Mouse (Mus musculus): ENCODE results near the gene Eif5a2.

Gene Eif5a2

GRCm38 (mm10) chr3:28811441-28811840 lies 30.4 kb downstream of the Eif5a2 start:
- DNase-seq (ENCODE audit: low spot score in 2 of 2), result no peak

GRCm38 (mm10) chr3:28814361-28814760 lies 33.3 kb downstream of the Eif5a2 start:
- DNase-seq (ENCODE audit: low spot score in 2 of 2), result no peak

GRCm38 (mm10) chr3:28816010-28816540 lies 35.0 kb downstream of the Eif5a2 start:
- no peak for DNase-seq (ENCODE audit: low spot score in 2 of 2)

- DNase-seq (ENCODE audit: low spot score in 2 of 2), result no peak
These were observed 45.2 kb downstream of the Eif5a2 start for GRCm38 (mm10) chr3:28826272-28826671.

GRCm38 (mm10) chr3:28827605-28828004 lies 46.5 kb downstream of the Eif5a2 start:
- DNase-seq (ENCODE audit: low spot score in 2 of 2), result no peak

GRCm38 (mm10) chr3:28829454-28829853 lies 48.4 kb downstream of the Eif5a2 start:
- no peak for DNase-seq (ENCODE audit: low spot score in 2 of 2)

- DNase-seq (ENCODE audit: low spot score in 2 of 2), result no peak
These were observed 55.8 kb downstream of the Eif5a2 start for GRCm38 (mm10) chr3:28836796-28837371.

- DNase-seq (ENCODE audit: low spot score in 2 of 2), result no peak
These were observed 61.0 kb downstream of the Eif5a2 start for GRCm38 (mm10) chr3:28841886-28842649.

GRCm38 (mm10) chr3:28843231-28843630 lies 62.2 kb downstream of the Eif5a2 start:
- no peak for DNase-seq (ENCODE audit: low spot score in 2 of 2)

GRCm38 (mm10) chr3:28847115-28847514 lies 66.0 kb downstream of the Eif5a2 start:
- no peak for DNase-seq (ENCODE audit: low spot score in 2 of 2)

Measured in cerebellum, postnatal 4 days (tissue).